Mouse (Mus musculus): Measurements from ENCODE around the gene Skint2. TPM values are rescaled to one million over a fixed set of nuclear protein-coding genes. Genes with fewer than 3 reads are reported as not detected.

Skint2 gene
- not detected in 2 replicates for total RNA-seq (2014; fragmentation: Nextera tagmentation)
- not detected in 2 replicates for total RNA-seq (2017)
- polyA plus RNA-seq (2012), result not detected in 2 replicates

- ATAC-seq (ENCODE audit: extremely low read depth, insufficient number of reproducible peaks, low FRiP score, poor library complexity, severe bottlenecking) (no peak), DNase-seq (ENCODE audit: low spot score) (no peak)
- no peaks in the 10 kb centered on the region for H3K4me1 ChIP-seq (ENCODE audit: insufficient read depth, low read depth, low read length)
- H3K36me3 ChIP-seq (replicated peaks), result no peaks in the 10 kb centered on the region
- TF ChIP-seq TAL1 (conservative IDR thresholded peaks at IDR 0.05; ENCODE audit: low read depth, low read length), result no peak
- no peak for TF ChIP-seq POLR2AphosphoS5 (IDR thresholded peaks at IDR 0.05; ENCODE audit: insufficient replicate concordance, low read depth, low read length)
- no peak for TF ChIP-seq GATA1 (IDR thresholded peaks at IDR 0.05; ENCODE audit: borderline replicate concordance, low read length)
- TF ChIP-seq GATA2 (IDR thresholded peaks at IDR 0.05; ENCODE audit: borderline replicate concordance, low read depth, low read length), result no peak
- no peaks in the 10 kb centered on the region for H3K9me3 ChIP-seq (replicated peaks)
- H3K27me3 ChIP-seq (ENCODE audit: insufficient read depth, low read length), result no peaks in the 10 kb centered on the region
- H3K4me3 ChIP-seq (ENCODE audit: low read depth, low read length), result no peak within 1 kb of the TSS
These were observed at the start of gene Skint2 for GRCm38 (mm10) chr4:112556894-112557293. TSS of gene Skint2 (plus strand) at chr4:112557194.

Other genes with a start within 250 kb of the Skint2 start
- gene Skint9, start 123.2 kb upstream of the Skint2 start, total RNA-seq (2014; fragmentation: Nextera tagmentation), result not detected in 2 replicates
- not detected in 2 replicates for gene Skint9, start 123.2 kb upstream of the Skint2 start, total RNA-seq (2017)
- gene Skint9, start 123.2 kb upstream of the Skint2 start, polyA plus RNA-seq (2012), result not detected in 2 replicates
- not detected in 2 replicates for gene Skint10, start 217.7 kb downstream of the Skint2 start, total RNA-seq (2014; fragmentation: Nextera tagmentation)
- not detected in 2 replicates for gene Skint10, start 217.7 kb downstream of the Skint2 start, total RNA-seq (2017)
- gene Skint10, start 217.7 kb downstream of the Skint2 start, polyA plus RNA-seq (2012), result not detected in 2 replicates

Measured in G1E (cell line).